Mouse (Mus musculus) ES-CJ7 (cell line): ENCODE results near the gene Urod.

Source experiments
- DNase-seq: peaks from one replicate; pipeline ENCODE4 v3.0.0; 2011; ENCODE audit warnings: low read depth, low spot score

Gene Urod

DNA sequence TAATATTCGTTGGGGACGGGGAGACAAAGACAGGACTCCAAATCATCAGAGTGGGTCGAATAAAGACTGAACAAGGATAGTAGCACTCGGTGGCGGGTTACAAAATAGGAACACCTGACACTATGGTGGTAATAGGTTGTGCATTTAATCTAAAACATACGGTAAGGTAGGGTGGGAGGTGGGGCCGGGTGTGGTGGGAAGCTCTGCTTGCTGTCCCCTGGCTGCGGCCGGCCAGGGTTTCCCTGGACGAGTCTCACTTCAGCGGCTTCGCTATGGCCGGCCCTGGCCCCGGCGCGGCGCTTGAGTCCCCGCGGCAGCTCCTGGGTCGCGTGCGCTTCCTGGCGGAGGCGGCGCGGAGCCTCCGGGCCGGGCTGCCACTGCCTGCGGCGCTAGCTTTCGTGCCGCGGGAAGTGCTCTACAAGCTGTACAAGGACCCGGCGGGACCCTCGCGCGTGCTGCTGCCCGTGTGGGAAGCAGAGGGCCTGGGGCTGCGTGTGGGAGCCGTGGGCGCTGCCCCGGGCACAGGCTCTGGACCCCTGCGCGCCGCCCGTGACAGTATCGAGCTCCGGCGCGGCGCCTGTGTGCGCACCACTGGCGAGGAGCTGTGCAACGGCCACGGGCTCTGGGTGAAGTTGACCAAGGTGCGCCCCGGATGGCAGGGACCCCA lies 1.1 kb upstream of the Urod start, which contains the start of gene Hectd3:
Gene Hectd3 (plus strand): TSS at position 187 of the 667 bp plus-strand sequence.
- DNase-seq = peak; percentile 59

DNA sequence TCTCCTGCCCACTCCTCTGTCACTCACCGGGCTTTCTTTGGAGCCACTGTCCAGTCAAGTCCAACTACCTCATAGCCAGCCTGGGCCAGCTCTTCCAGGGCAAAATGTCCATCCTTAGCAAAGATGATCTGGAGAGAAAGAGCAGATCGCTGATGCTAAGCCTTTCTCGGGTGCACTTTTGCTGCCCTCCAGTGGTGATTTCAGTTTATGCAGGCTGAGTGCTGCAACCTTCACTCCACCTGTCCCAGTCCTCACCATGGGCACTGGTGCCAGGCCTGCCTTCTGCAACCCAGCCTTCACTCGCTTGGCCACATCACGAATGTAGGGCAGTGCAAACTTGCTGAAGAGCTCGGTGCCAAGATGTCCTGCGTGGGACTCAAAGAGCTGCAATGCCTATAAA lies 2.8 kb downstream of the Urod start:
- peak; percentile 70 for DNase-seq

DNA sequence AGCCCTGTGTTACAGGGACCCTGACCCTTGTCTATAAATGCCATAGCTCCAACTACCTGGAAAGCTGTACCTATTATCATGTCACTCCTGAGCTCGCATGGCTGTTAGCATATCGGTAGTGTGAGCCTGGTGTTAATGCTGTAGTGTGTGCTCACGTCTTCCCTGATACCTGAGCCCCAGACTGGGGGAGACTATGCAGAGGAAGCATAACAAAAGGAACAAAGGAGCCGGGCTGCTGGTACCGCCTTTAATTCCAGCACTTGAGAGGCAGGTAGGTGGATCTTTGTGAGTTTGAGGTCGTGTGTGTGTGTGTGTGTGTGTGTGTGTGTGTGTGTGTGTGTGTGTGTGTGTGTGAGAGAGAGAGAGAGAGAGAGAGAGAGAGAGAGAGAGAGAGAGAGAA lies 4.5 kb downstream of the Urod start:
- DNase-seq = peak; percentile 57

DNA sequence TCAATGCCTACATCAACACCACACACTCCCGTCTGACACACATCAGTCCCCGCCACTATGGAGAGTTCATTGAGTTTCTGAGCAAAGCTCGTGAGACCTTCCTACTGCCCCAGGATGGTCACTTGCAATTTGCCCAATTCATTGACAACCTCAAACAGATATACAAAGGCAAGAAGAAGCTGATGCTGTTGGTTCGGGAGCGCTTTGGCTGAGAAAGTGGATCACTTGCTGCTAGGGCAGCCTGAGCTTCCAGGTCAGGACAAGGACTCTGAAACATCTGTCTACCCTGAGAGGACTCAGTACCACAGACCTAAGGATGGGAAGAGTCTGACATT lies 7.1 kb downstream of the Urod start:
- no peak for DNase-seq

DNA sequence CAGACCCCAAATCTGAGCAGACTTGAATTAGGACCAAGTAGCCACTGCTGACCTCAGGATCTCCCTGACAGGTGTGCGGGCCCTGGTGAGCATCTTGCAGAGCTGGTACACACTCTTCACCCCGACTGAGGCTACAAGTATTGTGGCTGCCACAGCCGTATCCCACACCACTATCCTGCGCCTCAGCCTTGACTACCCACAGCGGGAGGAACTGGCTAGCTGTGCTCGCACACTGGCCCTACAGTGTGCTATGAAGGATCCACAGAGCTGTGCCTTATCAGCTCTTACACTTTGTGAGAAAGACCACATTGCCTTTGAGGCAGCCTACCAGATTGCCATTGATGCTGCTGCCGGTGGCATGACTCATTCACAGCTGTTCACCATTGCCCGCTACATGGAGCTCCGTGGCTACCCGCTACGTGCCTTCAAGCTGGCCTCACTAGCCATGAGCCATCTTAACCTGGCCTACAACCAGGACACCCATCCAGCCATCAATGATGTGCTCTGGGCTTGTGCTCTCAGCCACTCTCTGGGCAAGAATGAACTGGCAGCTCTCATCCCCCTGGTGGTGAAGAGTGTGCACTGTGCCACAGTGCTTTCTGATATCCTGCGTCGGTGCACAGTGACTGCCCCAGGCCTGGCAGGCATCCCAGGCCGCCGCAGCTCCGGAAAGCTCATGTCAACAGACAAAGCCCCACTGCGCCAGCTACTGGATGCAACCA lies 7.7 kb downstream of the Urod start:
- DNase-seq = peak; percentile 93

DNA sequence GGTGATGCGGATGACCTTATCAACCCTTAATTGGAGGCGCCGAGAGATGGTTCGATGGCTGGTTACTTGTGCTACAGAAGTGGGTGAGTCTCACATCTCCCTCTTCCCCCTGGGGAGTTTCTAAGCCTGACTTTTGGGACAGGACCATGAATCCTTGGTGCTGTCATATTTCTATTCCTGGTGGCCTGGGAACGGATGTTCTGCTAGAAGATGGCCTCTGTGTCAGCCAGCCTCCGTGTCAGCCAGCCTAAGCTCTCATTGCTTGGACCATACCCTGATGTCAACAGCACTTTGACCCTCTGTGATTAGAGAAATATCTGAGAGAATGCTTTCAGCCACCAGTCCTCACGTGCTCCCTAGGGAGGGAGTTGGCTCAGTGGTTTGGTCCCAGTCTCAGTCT lies 8.5 kb downstream of the Urod start:
- DNase-seq = no peak

DNA sequence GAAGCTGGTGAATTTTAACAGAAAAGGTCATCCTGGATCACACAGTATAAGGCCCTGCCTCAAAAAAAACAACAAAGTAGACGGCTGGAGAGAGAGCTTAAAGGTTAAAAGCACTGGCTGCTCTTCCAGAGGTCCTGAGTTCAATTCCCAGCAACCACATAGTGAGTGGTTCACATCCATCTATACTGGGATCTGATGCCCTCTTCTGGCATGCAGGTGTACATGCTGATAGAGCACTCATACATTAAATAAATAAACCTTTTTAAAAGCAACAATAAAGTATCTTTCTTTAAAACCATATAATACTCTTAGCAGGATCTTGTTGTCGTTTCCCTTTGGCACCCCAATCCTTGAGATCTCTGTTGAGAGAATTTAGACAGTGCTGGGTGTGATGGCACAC lies 17.7 kb downstream of the Urod start:
- DNase-seq = no peak

DNA sequence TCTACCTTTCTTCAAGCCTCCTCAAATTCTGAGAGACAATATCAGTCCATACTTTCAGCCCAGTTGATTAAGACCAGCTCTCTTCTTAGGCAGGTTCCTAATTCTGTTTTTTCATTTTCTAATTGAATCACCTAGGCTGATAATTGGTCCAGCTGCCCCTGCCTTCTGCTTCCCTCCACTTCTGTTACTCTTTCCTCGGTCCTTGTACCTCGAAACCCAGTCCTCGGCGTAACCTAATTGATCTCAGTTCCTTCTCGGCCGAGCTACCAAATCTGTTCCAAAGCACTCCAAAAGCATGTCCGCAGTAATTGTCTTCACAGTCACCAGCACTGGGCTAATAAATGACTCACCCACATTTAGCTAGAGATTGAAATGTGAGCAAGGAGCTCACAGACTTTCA lies 39.3 kb downstream of the Urod start:
- DNase-seq = no peak

DNA sequence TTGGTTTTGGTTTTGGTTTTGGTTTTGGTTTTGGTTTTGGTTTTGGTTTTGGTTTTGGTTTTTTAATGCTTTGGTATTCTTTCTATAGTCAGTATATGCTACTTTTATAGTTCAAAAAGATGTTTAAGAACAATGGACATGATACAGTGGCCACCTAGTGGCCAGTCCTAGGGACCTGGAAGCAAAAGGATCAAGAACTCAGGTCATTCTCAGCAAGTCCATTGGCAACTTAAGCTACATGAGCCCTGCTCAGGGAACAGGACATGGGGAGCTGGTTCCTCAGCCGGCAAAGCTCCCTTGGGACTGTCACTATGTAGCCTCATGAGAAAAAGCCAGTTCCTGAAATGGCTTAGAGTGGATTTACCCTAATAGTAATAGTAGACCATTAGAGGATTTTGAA lies 42.6 kb downstream of the Urod start:
- DNase-seq = peak; percentile 19

DNA sequence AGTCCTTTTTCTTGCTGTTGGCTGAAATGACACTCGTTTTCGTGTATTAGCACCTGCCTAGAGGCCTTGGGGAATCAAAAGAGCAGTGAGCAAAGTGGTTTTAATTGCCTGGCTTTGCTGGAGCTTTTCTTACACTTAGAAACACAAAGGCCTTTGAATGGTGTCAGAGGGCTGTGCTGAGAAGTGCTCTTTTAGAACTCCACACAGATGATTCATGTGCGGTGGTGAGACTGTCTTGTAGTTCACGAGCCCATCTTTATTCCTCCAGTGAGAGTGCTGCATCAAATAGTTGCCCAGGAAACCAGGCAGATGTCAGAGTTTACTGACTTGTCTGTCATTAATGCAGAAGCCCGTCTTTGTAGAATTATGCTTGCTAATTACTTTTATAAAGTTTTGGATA lies 50.2 kb downstream of the Urod start:
- no peak for DNase-seq

DNA sequence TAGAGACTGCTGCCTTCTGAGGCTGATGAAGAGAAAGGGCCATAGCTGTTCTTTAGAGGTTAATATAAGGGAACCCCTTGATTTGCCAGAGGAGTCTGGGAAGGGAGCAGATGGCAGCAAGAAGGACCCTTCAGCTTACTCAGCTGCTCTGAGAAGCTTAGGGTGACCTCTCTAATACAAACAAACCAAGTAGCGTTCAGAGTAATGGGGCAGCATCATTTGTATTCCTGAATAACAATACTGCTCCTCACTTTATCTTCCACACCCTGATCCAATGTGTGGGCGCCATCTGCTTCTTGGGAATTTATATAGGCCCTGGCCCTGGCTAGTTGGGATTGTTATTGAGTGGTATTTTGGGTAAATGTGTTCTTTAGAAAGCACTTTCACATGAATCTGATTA lies 51.5 kb downstream of the Urod start:
- DNase-seq = peak; percentile 16
